Mouse (Mus musculus) heart, postnatal 4 days (tissue): ENCODE measurements around the gene Zfp74. TPM values are rescaled to one million over a fixed set of nuclear protein-coding genes. Genes with fewer than 3 reads are reported as not detected.
A peak's percentile ranks its signal among the peaks of the same experiment; 100 is the strongest.
"Not testable (repeated sequence)": the region's sequence is repeated elsewhere in the genome, so short reads cannot be mapped to it uniquely, and the experiment has no call there.

Experiments
- DNase-seq: peaks from one replicate; pipeline ENCODE4 v3.0.0; 2021
- total RNA-seq, 2 experiments: library from RNA; stranded (reverse); gene quantifications; 2 replicates each; pipeline ENCODE4 v1.2.3; 2021

Zfp74 gene
- 1 to 10 TPM; 6.5 to 7.1 TPM for total RNA-seq

- DNase-seq: peak; percentile 78
Observed at GRCm38 (mm10) chr7:29953513-29954401, at the start of gene Zfp74. TSS of gene Zfp74 (minus strand) at chr7:29954089.

- no peak for DNase-seq
Observed at GRCm38 (mm10) chr7:30000601-30001000, 46.7 kb upstream of the Zfp74 start.

- no peak for DNase-seq
Observed at GRCm38 (mm10) chr7:29995134-29995533, 41.2 kb upstream of the Zfp74 start.

- no peak for DNase-seq
Observed at GRCm38 (mm10) chr7:29993340-29993739, 39.5 kb upstream of the Zfp74 start.

- no peak for DNase-seq
Observed at GRCm38 (mm10) chr7:29992698-29993097, 38.8 kb upstream of the Zfp74 start.

- DNase-seq: no peak
Observed at GRCm38 (mm10) chr7:29989031-29989430, 35.1 kb upstream of the Zfp74 start.

GRCm38 (mm10) chr7:29987551-29987950 is 33.7 kb upstream of the Zfp74 start:
- DNase-seq: no peak

- DNase-seq: no peak
Observed at GRCm38 (mm10) chr7:29986101-29986500, 32.2 kb upstream of the Zfp74 start.

- peak; percentile 96 for DNase-seq
Observed at GRCm38 (mm10) chr7:29983690-29984380, 29.9 kb upstream of the Zfp74 start, which contains the start of gene Zfp568. TSS of gene Zfp568 (plus strand) at chr7:29983955.

GRCm38 (mm10) chr7:29983340-29983689 is 29.4 kb upstream of the Zfp74 start:
- no peak for DNase-seq

GRCm38 (mm10) chr7:29982931-29983330 is 29.0 kb upstream of the Zfp74 start:
- DNase-seq: peak; percentile 25

GRCm38 (mm10) chr7:29982341-29982740 is 28.5 kb upstream of the Zfp74 start:
- DNase-seq: no peak

- no peak for DNase-seq
Observed at GRCm38 (mm10) chr7:29981860-29982259, 28.0 kb upstream of the Zfp74 start.

GRCm38 (mm10) chr7:29981455-29981854 is 27.6 kb upstream of the Zfp74 start:
- no peak for DNase-seq

GRCm38 (mm10) chr7:29980761-29981160 is 26.9 kb upstream of the Zfp74 start:
- no peak for DNase-seq

GRCm38 (mm10) chr7:29970686-29971085 is 16.8 kb upstream of the Zfp74 start:
- no peak for DNase-seq

- not testable (repeated sequence) for DNase-seq
Observed at GRCm38 (mm10) chr7:29965115-29965810, 11.4 kb upstream of the Zfp74 start.

GRCm38 (mm10) chr7:29959004-29959403 is 5.1 kb upstream of the Zfp74 start:
- DNase-seq: no peak

- no peak for DNase-seq
Observed at GRCm38 (mm10) chr7:29958125-29958724, 4.3 kb upstream of the Zfp74 start.

- DNase-seq: peak; percentile 19
Observed at GRCm38 (mm10) chr7:29956257-29956656, 2.4 kb upstream of the Zfp74 start.

GRCm38 (mm10) chr7:29954731-29955130 is 842 bp upstream of the Zfp74 start:
- DNase-seq: peak; percentile 65

- DNase-seq: no peak
Observed at GRCm38 (mm10) chr7:29953086-29953485, 803 bp downstream of the Zfp74 start.

GRCm38 (mm10) chr7:29944201-29944600 is 9.7 kb downstream of the Zfp74 start:
- DNase-seq: no peak
